Comparison of ENCODE assay signal across 8 mouse cellular contexts in genomic region chr15:100984154-100984893, GRCm38 (mm10).
DNase-seq lines count a peak whose midpoint lies in the region; ATAC-seq and TF ChIP-seq lines count a peak whose summit lies in the region.

No protein-coding gene starts in this region.

- no peak for DNase-seq in heart, adult 2 months
- no peak for DNase-seq in heart, postnatal 36 days
- DNase-seq in forebrain, postnatal 0 days: no peak
- no peak for DNase-seq in thymus, postnatal 14 days
- DNase-seq in adrenal gland, postnatal 4 days (ENCODE audit: low spot score in 2 of 2): no peak
- DNase-seq in thymus, postnatal 10 days (ENCODE audit: low spot score in 2 of 2): no peak

- ATAC-seq in forebrain, postnatal 0 days: peak; percentile 19; the same call in 1 of the 2 replicates
- ATAC-seq in liver, embryonic 15.5 days (ENCODE audit: insufficient read depth): no peak

- H3K9me3 ChIP-seq in E14TG2a.4 (ENCODE audit: low read length): 0 out of 2 replicates have a peak, but pooled peaks cover under 1% of the 10 kb centered on the region
- H3K9me3 ChIP-seq in forebrain, postnatal 0 days (ENCODE audit: low read length): no peaks in the 10 kb centered on the region
- H3K9me3 ChIP-seq in liver, embryonic 15.5 days (replicated peaks): no peaks in the 10 kb centered on the region

- peak overlapping the region; percentile 43 for H3K4me3 ChIP-seq in heart, adult 2 months
- H3K4me3 ChIP-seq in E14TG2a.4 (replicated peaks; ENCODE audit: low read length): peak overlapping the region; percentile 66
- peak overlapping the region; percentile 41 for H3K4me3 ChIP-seq in forebrain, postnatal 0 days (ENCODE audit: low read depth, low read length)
- H3K4me3 ChIP-seq in liver, embryonic 15.5 days (replicated peaks): peak overlapping the region; percentile 39; the same call in 1 of the 2 replicates

- peak overlapping the region; percentile 71 for H3K4me2 ChIP-seq in forebrain, postnatal 0 days (ENCODE audit: low read depth)
- peak overlapping the region; percentile 59 for H3K4me2 ChIP-seq in liver, embryonic 15.5 days

- 18% methylated on average over 12 of the region's 12 CpGs for WGBS in heart, adult 2 months
- 30% methylated on average over 12 of the region's 12 CpGs for WGBS in forebrain, postnatal 0 days
- WGBS in liver, embryonic 15.5 days (ENCODE audit: insufficient replicate concordance): 13% methylated on average over 12 of the region's 12 CpGs

- no peak for TF ChIP-seq POLR2A in heart, adult 2 months (IDR thresholded peaks at IDR 0.05; ENCODE audit: insufficient read depth, low read depth, low read length)

- H3K27me3 ChIP-seq in heart, adult 2 months (ENCODE audit: control insufficient read depth, insufficient read depth, low read length): peaks cover 10% of the 10 kb centered on the region
- H3K27me3 ChIP-seq in E14TG2a.4 (ENCODE audit: insufficient read depth, low read length): peaks cover 41% of the 10 kb centered on the region
- no peaks in the 10 kb centered on the region for H3K27me3 ChIP-seq in forebrain, postnatal 0 days (ENCODE audit: insufficient read depth, low read length)
- peaks cover 40% of the 10 kb centered on the region for H3K27me3 ChIP-seq in liver, embryonic 15.5 days

- no peak overlapping the region for H3K27ac ChIP-seq in heart, adult 2 months
- no peak overlapping the region for H3K27ac ChIP-seq in forebrain, postnatal 0 days (ENCODE audit: low read depth, low read length)
- no peak overlapping the region for H3K27ac ChIP-seq in liver, embryonic 15.5 days (replicated peaks)

- peaks cover 1% of the 10 kb centered on the region; the same call in 1 of the 2 replicates for H3K4me1 ChIP-seq in heart, adult 2 months (ENCODE audit: control insufficient read depth, insufficient read depth, low read length)
- H3K4me1 ChIP-seq in E14TG2a.4 (replicated peaks; ENCODE audit: low read depth, low read length): peaks cover 5% of the 10 kb centered on the region; the same call in 1 of the 2 replicates
- no peaks in the 10 kb centered on the region for H3K4me1 ChIP-seq in forebrain, postnatal 0 days (ENCODE audit: insufficient read depth)
- H3K4me1 ChIP-seq in liver, embryonic 15.5 days (replicated peaks): peaks cover 5% of the 10 kb centered on the region; the same call in 1 of the 2 replicates

- intact Hi-C loops in heart, adult 2 months (cut with DNase I): no loop called here
- intact Hi-C loops in heart, postnatal 36 days (cut with DNase I): no loop called here

- TF ChIP-seq EP300 in heart, adult 2 months (IDR thresholded peaks at IDR 0.05; ENCODE audit: insufficient read depth, low read depth, low read length): no peak

- no peak overlapping the region for H3K9ac ChIP-seq in heart, adult 2 months (ENCODE audit: low read depth, low read length)
- peak overlapping the region; percentile 59 for H3K9ac ChIP-seq in forebrain, postnatal 0 days
- no peak overlapping the region for H3K9ac ChIP-seq in liver, embryonic 15.5 days

- no peaks in the 10 kb centered on the region for H3K36me3 ChIP-seq in heart, adult 2 months (ENCODE audit: control insufficient read depth, insufficient read depth, low read length)
- no peaks in the 10 kb centered on the region for H3K36me3 ChIP-seq in E14TG2a.4 (ENCODE audit: insufficient read depth, low read length)
- H3K36me3 ChIP-seq in forebrain, postnatal 0 days (ENCODE audit: insufficient read depth): no peaks in the 10 kb centered on the region
- no peaks in the 10 kb centered on the region for H3K36me3 ChIP-seq in liver, embryonic 15.5 days (replicated peaks)

- TF ChIP-seq CTCF in heart, adult 2 months (IDR thresholded peaks at IDR 0.05): no peak
- TF ChIP-seq CTCF in E14TG2a.4 (conservative IDR thresholded peaks at IDR 0.05; ENCODE audit: low read length): no peak
- no peak for TF ChIP-seq CTCF in forebrain, postnatal 0 days (IDR thresholded peaks at IDR 0.05; ENCODE audit: low read depth)

- no peaks in the 10 kb centered on the region for H3K79me2 ChIP-seq in heart, adult 2 months (replicated peaks; ENCODE audit: control insufficient read depth, insufficient read depth, low read length)
